Mouse (Mus musculus): ENCODE data around the gene Vsig8.

GRCm38 (mm10) chr1:172522524-172522923, 33.2 kb upstream of the Vsig8 start:
- TF ChIP-seq POLR2A (IDR thresholded peaks at IDR 0.05; ENCODE audit: borderline replicate concordance, insufficient read depth, low read length) (no peak), CTCF (IDR thresholded peaks at IDR 0.05; ENCODE audit: borderline replicate concordance, insufficient read depth, low read depth, low read length) (no peak)

Data from cerebellum, adult 2 months (tissue).